Mouse (Mus musculus): ENCODE measurements at regions not wholly inside any gene's neighbourhood (a gene's known extent, or its start where the extent isn't known, plus 50 kb on each side); places are given as distances from the start of the nearest gene placed in this dataset.

DNA sequence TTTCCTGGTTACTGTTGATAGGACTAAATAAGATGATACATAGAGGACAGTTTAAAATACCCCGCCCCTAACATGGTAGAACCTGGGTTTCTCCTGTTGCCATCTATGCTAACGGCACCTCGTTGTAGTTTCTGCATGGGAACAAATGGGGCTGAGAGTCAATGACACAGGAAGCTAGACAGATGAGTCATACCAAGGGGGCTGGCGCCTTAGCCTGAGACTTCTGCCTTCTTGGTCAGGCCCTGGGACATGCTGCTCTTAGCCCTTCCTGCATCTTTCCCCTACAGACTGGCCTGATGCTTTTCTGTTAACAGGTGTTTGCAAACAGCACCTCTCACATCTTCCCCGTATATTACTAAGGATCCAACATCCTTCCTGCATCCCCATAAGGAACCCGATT is 250.5 kb downstream of the Lyplal1 start:
- no peak for ATAC-seq (ENCODE audit: low FRiP score)
- H3K9ac ChIP-seq = no peak overlapping the region
- no peaks in the 10 kb centered on the region for H3K27me3 ChIP-seq
- H3K4me1 ChIP-seq = no peaks in the 10 kb centered on the region
- H3K4me3 ChIP-seq (replicated peaks) = no peak overlapping the region
- no peak overlapping the region for H3K27ac ChIP-seq
- no peaks in the 10 kb centered on the region for H3K9me3 ChIP-seq
- 93% methylated on average over 6 of the region's 6 CpGs for WGBS
- H3K4me2 ChIP-seq = no peak overlapping the region
- H3K36me3 ChIP-seq (replicated peaks) = no peaks in the 10 kb centered on the region

DNA sequence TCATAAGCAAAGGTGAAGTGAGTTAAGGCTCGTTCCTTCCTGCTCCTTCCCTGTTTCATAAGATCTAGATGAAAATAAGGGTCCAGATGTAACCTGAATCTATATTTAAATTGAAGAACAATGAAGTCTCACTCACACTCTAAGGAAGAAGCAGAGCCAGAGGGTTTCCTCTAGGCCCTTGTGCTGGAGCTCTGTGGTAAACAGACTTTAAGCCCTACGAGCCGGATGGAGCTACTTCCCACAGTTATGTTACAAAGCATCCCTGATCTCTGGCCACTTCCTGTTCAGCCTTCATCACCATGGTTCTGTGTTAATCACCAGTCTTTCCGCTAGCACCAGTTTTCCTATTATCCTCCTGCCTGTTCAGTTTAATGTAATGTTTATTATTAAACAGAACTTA is 250.1 kb downstream of the Lyplal1 start:
- Histone ChIP-seq H3K36me3 (replicated peaks) (no peaks in the 10 kb centered on the region), H3K4me1 (no peaks in the 10 kb centered on the region), H3K4me2 (no peak overlapping the region), H3K9me3 (no peaks in the 10 kb centered on the region), H3K27me3 (no peaks in the 10 kb centered on the region), H3K9ac (no peak overlapping the region), H3K27ac (no peak overlapping the region), H3K4me3 (replicated peaks) (no peak overlapping the region)
- 90% methylated on average over 4 of the region's 4 CpGs for WGBS
- ATAC-seq (ENCODE audit: low FRiP score) = no peak

DNA sequence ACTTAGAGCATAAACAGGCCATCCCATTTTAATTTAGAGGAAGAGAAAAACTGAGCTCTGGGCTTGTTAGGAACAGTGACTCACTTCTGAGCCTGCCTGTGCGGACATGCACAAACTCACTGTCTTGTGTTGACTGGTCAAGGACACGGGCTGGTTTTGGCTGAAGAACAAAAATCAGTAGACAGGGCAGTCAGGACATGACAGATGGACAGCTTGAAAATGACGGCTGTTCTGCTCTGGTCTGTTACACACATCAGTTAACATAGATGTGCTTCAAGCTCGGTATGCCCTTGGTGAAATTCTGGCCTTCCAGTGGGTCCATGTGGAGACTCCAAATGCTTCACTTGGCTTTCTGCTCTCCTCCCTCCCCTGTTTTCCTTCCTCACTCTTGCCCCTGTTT is 248.4 kb downstream of the Lyplal1 start:
- Histone ChIP-seq H3K9me3 (no peaks in the 10 kb centered on the region), H3K4me2 (no peak overlapping the region), H3K9ac (no peak overlapping the region), H3K4me3 (replicated peaks) (no peak overlapping the region), H3K36me3 (replicated peaks) (no peaks in the 10 kb centered on the region), H3K4me1 (no peaks in the 10 kb centered on the region), H3K27me3 (no peaks in the 10 kb centered on the region), H3K27ac (no peak overlapping the region)
- 88% methylated on average over 4 of the region's 4 CpGs for WGBS
- ATAC-seq (ENCODE audit: low FRiP score) = no peak

DNA sequence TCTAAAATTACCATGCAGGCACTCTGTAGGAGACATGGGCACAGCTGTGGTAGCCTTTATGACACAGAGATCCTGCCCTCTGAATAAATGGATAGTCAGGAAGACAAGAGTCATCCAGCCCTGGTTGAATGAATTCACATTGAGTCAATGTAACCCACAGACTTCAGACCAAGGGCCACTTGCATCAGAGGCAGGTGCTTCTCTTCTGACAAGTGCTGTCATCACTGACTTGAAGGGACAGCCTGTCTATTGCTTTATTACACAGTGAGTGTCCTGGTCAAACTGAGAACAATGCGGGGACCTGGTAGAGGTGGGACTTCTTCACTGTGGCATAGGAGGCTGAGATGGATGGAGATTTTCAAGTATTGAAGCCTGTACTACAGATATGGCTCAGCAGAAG is 230.1 kb downstream of the Lyplal1 start:
- WGBS = 97% methylated on average over 1 of the region's 1 CpGs
- no peaks in the 10 kb centered on the region for H3K9me3 ChIP-seq

DNA sequence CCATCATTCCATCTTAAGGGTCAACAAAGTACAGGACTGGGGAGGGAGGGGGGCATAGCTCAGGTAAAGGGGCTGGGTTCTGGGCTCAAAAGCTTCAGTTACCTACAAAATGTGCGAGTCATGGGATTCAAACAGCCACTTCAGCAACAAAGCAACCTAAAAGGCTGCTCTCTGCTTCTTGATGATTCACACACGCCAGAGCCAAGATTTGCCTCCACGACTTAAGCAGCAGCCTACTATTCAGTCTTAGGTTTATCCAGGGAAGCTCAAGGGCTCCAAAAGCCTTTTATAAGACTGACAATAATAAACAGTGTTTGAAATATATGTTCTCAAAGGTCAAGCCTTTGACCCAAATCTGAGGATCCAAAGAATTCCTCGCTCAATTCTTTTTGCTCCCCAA is 225.3 kb downstream of the Lyplal1 start:
- no peak overlapping the region for H3K27ac ChIP-seq
- no peak overlapping the region for H3K4me2 ChIP-seq
- H3K9me3 ChIP-seq = no peaks in the 10 kb centered on the region
- H3K4me1 ChIP-seq = no peaks in the 10 kb centered on the region
- no peaks in the 10 kb centered on the region for H3K27me3 ChIP-seq
- no peaks in the 10 kb centered on the region for H3K36me3 ChIP-seq (replicated peaks)
- 84% methylated on average over 4 of the region's 4 CpGs for WGBS
- no peak overlapping the region for H3K4me3 ChIP-seq (replicated peaks)
- H3K9ac ChIP-seq = no peak overlapping the region
- no peak for ATAC-seq (ENCODE audit: low FRiP score)

More for the DNA sequence above, 230.1 kb downstream of the Lyplal1 start:
- Histone ChIP-seq H3K36me3 (replicated peaks) (no peaks in the 10 kb centered on the region), H3K9ac (no peak overlapping the region), H3K27ac (no peak overlapping the region), H3K27me3 (no peaks in the 10 kb centered on the region), H3K4me1 (no peaks in the 10 kb centered on the region), H3K4me3 (replicated peaks) (no peak overlapping the region), H3K4me2 (no peak overlapping the region)
- no peak for ATAC-seq (ENCODE audit: low FRiP score)

DNA sequence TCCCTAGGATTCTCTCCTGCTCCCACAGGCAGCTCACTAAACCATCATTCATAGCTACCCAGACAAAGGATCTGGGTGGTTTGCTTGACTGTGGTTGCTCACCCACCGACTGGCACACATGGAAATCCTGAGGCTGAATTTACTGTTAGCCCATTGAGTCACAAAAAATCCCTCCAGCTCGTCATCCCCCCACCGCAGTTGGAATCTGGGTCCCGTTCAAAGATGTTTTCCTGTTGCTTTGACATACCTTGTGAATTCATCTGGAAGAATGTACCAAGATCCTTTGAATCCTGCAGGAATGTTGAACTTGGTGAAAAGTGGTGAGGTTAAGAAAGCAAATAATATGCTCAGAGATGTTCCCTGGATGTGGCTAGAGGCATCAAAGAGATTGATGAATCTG is 223.7 kb downstream of the Lyplal1 start:
- no peaks in the 10 kb centered on the region for H3K27me3 ChIP-seq
- 56% methylated on average over 4 of the region's 4 CpGs for WGBS
- no peak overlapping the region for H3K9ac ChIP-seq
- no peak overlapping the region for H3K4me2 ChIP-seq
- H3K9me3 ChIP-seq = no peaks in the 10 kb centered on the region
- no peaks in the 10 kb centered on the region for H3K36me3 ChIP-seq (replicated peaks)
- no peak overlapping the region for H3K27ac ChIP-seq
- no peak overlapping the region for H3K4me3 ChIP-seq (replicated peaks)
- ATAC-seq (ENCODE audit: low FRiP score) = no peak
- no peaks in the 10 kb centered on the region for H3K4me1 ChIP-seq

DNA sequence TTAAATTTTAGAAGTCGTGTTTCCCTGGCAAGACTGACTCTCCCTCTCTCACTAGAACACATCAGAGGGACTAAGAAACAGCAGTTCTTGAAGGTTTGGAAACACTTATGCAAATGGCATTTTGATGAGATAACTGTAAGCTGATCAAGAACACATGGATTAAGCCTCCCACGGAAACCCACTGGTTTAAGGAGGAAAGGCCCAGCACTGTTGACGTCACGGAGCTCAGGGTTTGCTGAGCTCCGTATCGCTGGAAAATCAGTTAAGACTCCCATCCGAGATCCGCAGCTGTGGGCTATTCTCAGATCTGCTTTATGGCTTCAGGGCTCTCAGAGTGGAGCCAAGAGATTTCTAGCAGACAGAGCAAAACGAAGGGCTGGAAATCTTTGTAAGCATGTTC is 218.6 kb downstream of the Lyplal1 start:
- no peaks in the 10 kb centered on the region for H3K27me3 ChIP-seq
- ATAC-seq (ENCODE audit: low FRiP score) = no peak
- H3K4me2 ChIP-seq = no peak overlapping the region
- H3K4me3 ChIP-seq (replicated peaks) = no peak overlapping the region
- WGBS = 69% methylated on average over 9 of the region's 9 CpGs
- H3K27ac ChIP-seq = no peak overlapping the region
- 0 out of 2 replicates have a peak, but pooled peaks cover 5% of the 10 kb centered on the region for H3K9me3 ChIP-seq
- no peaks in the 10 kb centered on the region for H3K36me3 ChIP-seq (replicated peaks)
- H3K9ac ChIP-seq = no peak overlapping the region
- no peaks in the 10 kb centered on the region for H3K4me1 ChIP-seq

DNA sequence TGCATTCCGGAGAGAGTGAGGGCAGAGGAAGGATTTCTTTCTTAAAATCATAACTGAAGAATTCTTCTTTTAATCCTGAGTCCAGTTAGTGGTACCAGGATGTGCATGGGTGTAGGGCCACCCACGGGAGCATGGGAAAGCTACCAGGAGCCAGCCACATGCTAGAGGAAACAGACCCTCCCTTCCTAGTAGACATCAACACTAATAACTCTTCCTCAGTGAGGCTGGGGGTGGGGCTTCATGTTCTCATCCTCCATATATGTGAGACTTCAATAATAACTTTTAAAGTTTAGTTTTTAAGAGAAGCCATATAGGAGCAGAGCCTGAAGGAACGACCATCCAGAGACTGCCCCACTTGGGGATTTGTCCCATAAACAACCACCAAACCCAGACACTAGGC is 216.8 kb downstream of the Lyplal1 start:
- H3K9ac ChIP-seq = no peak overlapping the region
- no peaks in the 10 kb centered on the region for H3K36me3 ChIP-seq (replicated peaks)
- H3K4me2 ChIP-seq = no peak overlapping the region
- ATAC-seq (ENCODE audit: low FRiP score) = no peak
- H3K27ac ChIP-seq = no peak overlapping the region
- WGBS = 90% methylated on average over 3 of the region's 3 CpGs
- H3K9me3 ChIP-seq = 0 out of 2 replicates have a peak, but pooled peaks cover 5% of the 10 kb centered on the region
- no peaks in the 10 kb centered on the region for H3K4me1 ChIP-seq
- H3K4me3 ChIP-seq (replicated peaks) = no peak overlapping the region
- no peaks in the 10 kb centered on the region for H3K27me3 ChIP-seq

DNA sequence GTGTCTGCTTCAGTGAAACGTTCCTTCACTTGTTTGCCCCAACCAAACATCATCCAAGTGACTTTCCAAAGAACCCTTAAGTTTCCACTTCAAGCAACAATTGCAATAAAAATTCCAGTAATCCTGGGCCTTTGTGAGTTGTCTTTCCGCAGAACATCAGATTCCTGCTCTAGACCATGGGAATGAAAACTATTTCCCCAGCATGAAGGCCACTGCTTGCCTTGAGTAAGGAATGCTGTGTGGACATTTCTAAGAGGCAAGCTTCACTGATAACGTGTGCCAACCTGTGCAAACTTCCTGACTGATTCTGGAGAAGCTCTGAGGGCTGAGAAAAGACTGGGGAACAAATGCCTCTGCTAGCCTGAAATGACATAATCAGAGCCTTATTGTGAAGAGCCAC is 214.7 kb downstream of the Lyplal1 start:
- 85% methylated on average over 3 of the region's 3 CpGs for WGBS

DNA sequence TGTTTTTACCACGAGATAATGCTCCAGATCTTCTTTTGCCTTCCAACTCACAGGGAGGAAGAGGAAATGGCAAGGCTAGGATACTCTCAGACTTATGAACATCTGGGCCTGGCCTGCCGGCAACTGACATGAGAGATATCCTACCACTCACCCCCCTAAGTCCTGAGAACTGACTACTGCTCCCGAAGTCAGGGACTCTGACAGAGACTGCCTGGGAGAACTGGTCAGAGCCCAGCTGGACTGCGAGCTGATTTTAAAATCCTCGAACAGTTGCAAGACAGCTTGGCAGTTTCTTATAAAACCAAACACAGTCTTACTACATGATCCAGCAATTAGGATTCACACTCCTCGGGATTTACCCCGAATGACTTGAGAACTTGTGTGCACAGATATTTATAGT is 211.4 kb downstream of the Lyplal1 start:
- Histone ChIP-seq H3K4me3 (replicated peaks) (no peak overlapping the region), H3K4me2 (no peak overlapping the region)
- no peak for ATAC-seq (ENCODE audit: low FRiP score)

More for the DNA sequence above, 214.7 kb downstream of the Lyplal1 start:
- Histone ChIP-seq H3K9ac (no peak overlapping the region), H3K9me3 (0 out of 2 replicates have a peak, but pooled peaks cover 5% of the 10 kb centered on the region), H3K4me1 (no peaks in the 10 kb centered on the region), H3K27ac (no peak overlapping the region), H3K4me3 (replicated peaks) (no peak overlapping the region), H3K4me2 (no peak overlapping the region), H3K27me3 (no peaks in the 10 kb centered on the region), H3K36me3 (replicated peaks) (no peaks in the 10 kb centered on the region)
- ATAC-seq (ENCODE audit: low FRiP score) = no peak

DNA sequence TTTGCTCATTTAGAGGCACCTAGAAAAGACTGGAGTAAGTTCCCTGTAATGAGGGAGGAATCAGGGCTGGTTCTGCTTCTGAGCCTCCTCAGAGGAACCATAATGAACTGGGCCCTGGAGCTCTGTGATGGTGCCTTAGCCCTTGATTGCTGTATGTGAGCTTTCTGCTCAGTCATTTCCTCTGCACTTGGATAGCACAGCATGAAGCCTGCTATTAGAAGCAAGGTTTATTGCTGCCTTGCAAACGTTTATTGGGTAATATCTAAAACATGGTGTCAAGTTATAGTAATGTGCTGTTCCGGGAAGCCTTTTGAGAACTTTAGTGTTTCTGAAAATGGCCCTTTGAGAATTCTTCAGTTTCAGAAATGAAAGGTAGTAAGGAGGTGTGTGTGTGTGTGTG is 201.5 kb downstream of the Lyplal1 start:
- 69% methylated on average over 2 of the region's 2 CpGs for whole genome bisulfite sequencing
- no peaks in the 10 kb centered on the region for H3K36me3 ChIP-seq (replicated peaks)
- no peak overlapping the region for H3K27ac ChIP-seq
- H3K4me3 ChIP-seq (replicated peaks) = no peak overlapping the region
- no peak overlapping the region for H3K4me2 ChIP-seq
- H3K9ac ChIP-seq = no peak overlapping the region
- H3K27me3 ChIP-seq = no peaks in the 10 kb centered on the region
- no peak for ATAC-seq (ENCODE audit: low FRiP score)
- no peaks in the 10 kb centered on the region for H3K4me1 ChIP-seq
- H3K9me3 ChIP-seq = no peaks in the 10 kb centered on the region

More for the DNA sequence above, 211.4 kb downstream of the Lyplal1 start:
- Histone ChIP-seq H3K4me1 (no peaks in the 10 kb centered on the region), H3K27ac (no peak overlapping the region), H3K9ac (no peak overlapping the region), H3K36me3 (replicated peaks) (no peaks in the 10 kb centered on the region), H3K27me3 (no peaks in the 10 kb centered on the region), H3K9me3 (0 out of 2 replicates have a peak, but pooled peaks cover 5% of the 10 kb centered on the region)
- WGBS = 84% methylated on average over 7 of the region's 7 CpGs

DNA sequence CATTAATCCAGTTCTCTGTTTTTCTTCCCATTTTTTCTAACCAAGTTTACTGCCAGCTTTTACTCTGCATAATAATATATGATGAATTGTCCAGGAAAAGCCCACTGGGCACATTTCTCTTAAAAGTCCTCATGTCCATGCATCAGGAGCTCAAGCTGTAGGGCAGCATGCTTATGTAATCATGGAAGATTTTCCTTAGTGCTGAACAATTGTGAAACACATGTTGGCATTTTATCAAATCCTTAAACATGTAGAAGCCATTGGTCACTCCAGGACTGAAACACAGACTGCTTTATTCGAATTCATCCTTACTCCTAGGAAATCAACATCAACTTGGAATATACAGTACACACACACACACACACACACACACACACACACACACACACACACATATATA is 198.4 kb downstream of the Lyplal1 start:
- Histone ChIP-seq H3K27me3 (no peaks in the 10 kb centered on the region), H3K4me1 (no peaks in the 10 kb centered on the region), H3K36me3 (replicated peaks) (no peaks in the 10 kb centered on the region), H3K9ac (no peak overlapping the region), H3K4me3 (replicated peaks) (no peak overlapping the region), H3K4me2 (no peak overlapping the region), H3K27ac (no peak overlapping the region), H3K9me3 (no peaks in the 10 kb centered on the region)
- WGBS = 80% methylated on average over 1 of the region's 1 CpGs
- ATAC-seq (ENCODE audit: low FRiP score) = no peak

DNA sequence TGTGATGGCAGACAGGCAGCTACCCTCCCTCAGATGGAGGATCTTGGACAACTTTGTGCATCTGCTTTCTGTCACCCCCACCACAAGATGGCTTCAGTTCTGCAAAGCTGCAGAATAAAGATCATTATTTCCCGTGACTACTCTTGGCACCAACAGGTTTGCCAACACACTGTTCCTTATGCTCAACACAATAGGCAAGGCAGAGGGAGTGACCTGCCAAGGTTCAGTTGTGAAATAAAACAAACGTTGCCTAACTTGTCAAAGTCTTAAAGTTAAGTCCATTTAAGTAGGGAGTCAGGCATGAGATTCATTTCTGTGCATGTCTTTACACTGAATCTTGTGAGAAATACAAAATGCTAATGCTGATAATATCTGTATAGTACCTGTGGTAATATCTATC is 193.4 kb downstream of the Lyplal1 start:
- ATAC-seq (ENCODE audit: low FRiP score) = no peak
- Histone ChIP-seq H3K4me1 (no peaks in the 10 kb centered on the region), H3K9me3 (no peaks in the 10 kb centered on the region), H3K4me2 (no peak overlapping the region), H3K27ac (no peak overlapping the region), H3K4me3 (replicated peaks) (no peak overlapping the region), H3K27me3 (no peaks in the 10 kb centered on the region), H3K9ac (no peak overlapping the region), H3K36me3 (replicated peaks) (no peaks in the 10 kb centered on the region)
- WGBS = 83% methylated on average over 2 of the region's 2 CpGs

DNA sequence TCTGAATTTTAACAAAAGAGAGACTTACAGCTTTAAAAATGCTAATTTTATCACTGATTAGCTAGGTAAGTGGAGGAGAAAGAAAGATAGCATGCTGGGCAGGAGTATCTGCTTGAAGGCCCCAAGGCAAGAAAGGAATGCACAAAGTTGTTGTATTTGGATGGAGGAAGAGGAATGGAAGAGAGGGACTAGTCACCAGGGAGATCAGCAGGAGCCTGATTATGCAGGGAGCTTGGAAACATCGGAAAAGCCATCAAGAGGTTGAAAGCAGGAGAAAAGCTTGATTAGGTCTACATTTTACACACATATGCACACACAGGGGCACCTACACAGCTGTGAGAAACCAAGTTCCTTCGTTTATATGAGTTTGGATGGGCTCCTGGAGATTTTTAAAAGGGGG is 188.1 kb downstream of the Lyplal1 start:
- ATAC-seq (ENCODE audit: low FRiP score) = no peak
- 2% methylated on average over 2 of the region's 2 CpGs for WGBS

More for the DNA sequence above, 188.1 kb downstream of the Lyplal1 start:
- H3K27me3 ChIP-seq = no peaks in the 10 kb centered on the region
- no peaks in the 10 kb centered on the region for H3K9me3 ChIP-seq
- H3K27ac ChIP-seq = no peak overlapping the region
- no peaks in the 10 kb centered on the region for H3K36me3 ChIP-seq (replicated peaks)
- H3K4me2 ChIP-seq = no peak overlapping the region
- H3K4me3 ChIP-seq (replicated peaks) = no peak overlapping the region
- H3K4me1 ChIP-seq = no peaks in the 10 kb centered on the region
- H3K9ac ChIP-seq = no peak overlapping the region
